Mouse (Mus musculus): Measurements from ENCODE around the gene Colec11. TPM values are rescaled to one million over a fixed set of nuclear protein-coding genes. Genes with fewer than 3 reads are reported as not detected.

Gene Colec11
- polyA plus RNA-seq, 1 experiment from 2014 or later, result 0.56 TPM

- peak overlapping the region; percentile 98 for H3K9ac ChIP-seq (ENCODE audit: low read length)
- 2% methylated on average over 21 of the region's 23 CpGs for WGBS
- H3K4me3 ChIP-seq (ENCODE audit: low read depth, low read length), result peak overlapping the region; percentile 85
- H3K36me3 ChIP-seq (ENCODE audit: control insufficient read depth, insufficient read depth, low read length), result peaks cover 44% of the 10 kb centered on the region
- H3K9me3 ChIP-seq (replicated peaks; ENCODE audit: control insufficient read depth, low read length), result no peaks in the 10 kb centered on the region
- DNase-seq (ENCODE audit: low spot score) (no peak), ATAC-seq (peak; percentile 40; the same call in 1 of the 2 replicates)
- H3K27ac ChIP-seq (ENCODE audit: low read depth, low read length), result peak overlapping the region; percentile 86
- no peaks in the 10 kb centered on the region for H3K27me3 ChIP-seq (replicated peaks; ENCODE audit: control insufficient read depth, insufficient read depth, low read length)
- peak overlapping the region; percentile 79 for H3K4me2 ChIP-seq (ENCODE audit: low read length)
- peaks cover 8% of the 10 kb centered on the region for H3K4me1 ChIP-seq (ENCODE audit: control insufficient read depth, insufficient read depth, low read length)
Measured at GRCm38 (mm10) chr12:28635058-28635534, 11.9 kb upstream of the Colec11 start.

GRCm38 (mm10) chr12:28628436-28628835, 5.3 kb upstream of the Colec11 start:
- H3K4me1 ChIP-seq (ENCODE audit: control insufficient read depth, insufficient read depth, low read length), result no peaks in the 10 kb centered on the region
- H3K27me3 ChIP-seq (replicated peaks; ENCODE audit: control insufficient read depth, insufficient read depth, low read length), result no peaks in the 10 kb centered on the region
- WGBS, result 87% methylated on average over 2 of the region's 2 CpGs
- no peak overlapping the region for H3K9ac ChIP-seq (ENCODE audit: low read length)
- H3K9me3 ChIP-seq (replicated peaks; ENCODE audit: control insufficient read depth, low read length), result no peaks in the 10 kb centered on the region
- peaks cover 56% of the 10 kb centered on the region for H3K36me3 ChIP-seq (ENCODE audit: control insufficient read depth, insufficient read depth, low read length)
- ATAC-seq (no peak), DNase-seq (ENCODE audit: low spot score) (no peak)
- no peak overlapping the region for H3K4me3 ChIP-seq (ENCODE audit: low read depth, low read length)
- no peak overlapping the region for H3K27ac ChIP-seq (ENCODE audit: low read depth, low read length)
- H3K4me2 ChIP-seq (ENCODE audit: low read length), result no peak overlapping the region

DNA sequence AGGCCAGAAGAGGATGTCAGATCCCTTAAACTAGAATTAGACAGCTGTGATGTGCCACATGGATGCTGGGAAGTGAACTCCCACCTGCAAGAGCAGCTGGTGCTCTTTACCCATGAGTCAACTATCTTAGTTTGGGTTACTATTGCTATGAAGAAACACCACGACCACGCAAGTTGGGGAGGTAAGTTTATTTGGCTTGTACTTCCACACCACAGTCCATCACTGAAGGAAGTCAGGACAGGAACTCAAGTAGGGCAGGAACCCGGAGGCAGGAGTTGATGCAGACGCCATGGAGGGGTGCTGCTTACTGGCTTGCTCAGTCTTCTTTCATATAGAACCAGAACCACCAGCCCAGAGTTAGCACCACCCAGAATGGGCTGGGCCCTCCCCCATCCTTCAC, 3.9 kb upstream of the Colec11 start:
- no peak overlapping the region for H3K27ac ChIP-seq (ENCODE audit: low read depth, low read length)
- ATAC-seq (no peak), DNase-seq (ENCODE audit: low spot score) (no peak)
- no peak overlapping the region for H3K4me2 ChIP-seq (ENCODE audit: low read length)
- H3K9ac ChIP-seq (ENCODE audit: low read length), result no peak overlapping the region
- H3K4me3 ChIP-seq (ENCODE audit: low read depth, low read length), result no peak overlapping the region
- 78% methylated on average over 4 of the region's 4 CpGs for WGBS
- peaks cover 3% of the 10 kb centered on the region; the same call in 1 of the 2 replicates for H3K4me1 ChIP-seq (ENCODE audit: control insufficient read depth, insufficient read depth, low read length)
- no peaks in the 10 kb centered on the region for H3K27me3 ChIP-seq (replicated peaks; ENCODE audit: control insufficient read depth, insufficient read depth, low read length)
- H3K36me3 ChIP-seq (ENCODE audit: control insufficient read depth, insufficient read depth, low read length), result peaks cover 42% of the 10 kb centered on the region
- H3K9me3 ChIP-seq (replicated peaks; ENCODE audit: control insufficient read depth, low read length), result no peaks in the 10 kb centered on the region

DNA sequence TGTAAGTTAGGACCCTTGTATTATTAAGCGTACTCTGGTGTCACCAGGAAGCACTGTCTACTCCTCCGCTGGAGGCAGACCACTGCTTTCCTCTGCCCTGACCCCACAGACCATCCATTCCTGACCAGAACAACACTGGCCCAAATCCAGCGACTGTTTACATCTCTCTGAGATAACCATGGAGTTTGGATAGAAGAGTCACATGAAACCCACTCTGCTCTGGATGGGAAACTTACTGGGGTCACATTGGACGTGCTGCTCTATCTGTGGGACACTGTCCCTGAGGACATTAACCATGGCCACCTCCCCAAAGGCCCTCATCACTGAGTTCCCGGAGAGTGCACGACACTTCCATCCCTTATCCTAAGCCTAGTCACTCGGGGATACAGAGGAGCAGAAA, 2.2 kb upstream of the Colec11 start:
- H3K4me1 ChIP-seq (ENCODE audit: control insufficient read depth, insufficient read depth, low read length), result peaks cover 4% of the 10 kb centered on the region; the same call in 1 of the 2 replicates
- no peak overlapping the region for H3K9ac ChIP-seq (ENCODE audit: low read length)
- H3K4me2 ChIP-seq (ENCODE audit: low read length), result no peak overlapping the region
- no peaks in the 10 kb centered on the region for H3K27me3 ChIP-seq (replicated peaks; ENCODE audit: control insufficient read depth, insufficient read depth, low read length)
- H3K27ac ChIP-seq (ENCODE audit: low read depth, low read length), result no peak overlapping the region
- H3K36me3 ChIP-seq (ENCODE audit: control insufficient read depth, insufficient read depth, low read length), result peaks cover 26% of the 10 kb centered on the region
- H3K9me3 ChIP-seq (replicated peaks; ENCODE audit: control insufficient read depth, low read length), result no peaks in the 10 kb centered on the region
- ATAC-seq, result no peak
- no peak overlapping the region for H3K4me3 ChIP-seq (ENCODE audit: low read depth, low read length)
- no peak for DNase-seq (ENCODE audit: low spot score)
- WGBS, result 81% methylated on average over 7 of the region's 7 CpGs

GRCm38 (mm10) chr12:28624251-28624650, 1.1 kb upstream of the Colec11 start:
- ATAC-seq (no peak), DNase-seq (ENCODE audit: low spot score) (no peak)
- H3K36me3 ChIP-seq (ENCODE audit: control insufficient read depth, insufficient read depth, low read length), result peaks cover 14% of the 10 kb centered on the region
- peaks cover 4% of the 10 kb centered on the region; the same call in 1 of the 2 replicates for H3K4me1 ChIP-seq (ENCODE audit: control insufficient read depth, insufficient read depth, low read length)
- no peaks in the 10 kb centered on the region for H3K27me3 ChIP-seq (replicated peaks; ENCODE audit: control insufficient read depth, insufficient read depth, low read length)
- no peak overlapping the region for H3K4me3 ChIP-seq (ENCODE audit: low read depth, low read length)
- H3K9ac ChIP-seq (ENCODE audit: low read length), result no peak overlapping the region
- no peak overlapping the region for H3K4me2 ChIP-seq (ENCODE audit: low read length)
- 88% methylated on average over 2 of the region's 2 CpGs for WGBS
- no peaks in the 10 kb centered on the region for H3K9me3 ChIP-seq (replicated peaks; ENCODE audit: control insufficient read depth, low read length)
- no peak overlapping the region for H3K27ac ChIP-seq (ENCODE audit: low read depth, low read length)

- no peak for ATAC-seq
- Histone ChIP-seq H3K4me3 (ENCODE audit: low read depth, low read length) (no peak overlapping the region), H3K9ac (ENCODE audit: low read length) (no peak overlapping the region), H3K9me3 (replicated peaks; ENCODE audit: control insufficient read depth, low read length) (no peaks in the 10 kb centered on the region), H3K27ac (ENCODE audit: low read depth, low read length) (no peak overlapping the region), H3K4me2 (ENCODE audit: low read length) (no peak overlapping the region), H3K36me3 (ENCODE audit: control insufficient read depth, insufficient read depth, low read length) (no peaks in the 10 kb centered on the region), H3K27me3 (replicated peaks; ENCODE audit: control insufficient read depth, insufficient read depth, low read length) (no peaks in the 10 kb centered on the region), H3K4me1 (ENCODE audit: control insufficient read depth, insufficient read depth, low read length) (peaks cover 4% of the 10 kb centered on the region; the same call in 1 of the 2 replicates)
- DNase-seq (ENCODE audit: low spot score), result no peak
- 80% methylated on average over 1 of the region's 1 CpGs for WGBS
Measured at GRCm38 (mm10) chr12:28622641-28623040, 536 bp downstream of the Colec11 start.

DNA sequence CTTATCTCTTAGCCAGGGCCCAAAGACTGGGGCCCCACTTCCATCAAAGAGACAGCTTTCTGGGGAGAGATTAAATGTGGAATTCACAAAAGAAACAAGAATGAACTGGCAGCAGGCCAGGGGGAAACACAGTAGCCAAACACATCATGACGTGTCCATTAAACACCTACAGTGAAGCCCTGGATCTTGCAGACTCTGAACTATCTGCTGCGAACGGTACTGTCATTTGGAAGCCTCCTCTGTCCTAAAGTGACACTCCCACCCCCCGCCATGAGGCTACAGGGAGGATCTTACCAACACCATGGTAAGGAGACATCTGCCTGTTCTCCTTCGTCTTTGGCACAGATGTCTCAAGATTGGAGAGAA, 1.0 kb downstream of the Colec11 start:
- Histone ChIP-seq H3K9me3 (replicated peaks; ENCODE audit: control insufficient read depth, low read length) (no peaks in the 10 kb centered on the region), H3K27me3 (replicated peaks; ENCODE audit: control insufficient read depth, insufficient read depth, low read length) (no peaks in the 10 kb centered on the region), H3K4me1 (ENCODE audit: control insufficient read depth, insufficient read depth, low read length) (peaks cover 4% of the 10 kb centered on the region; the same call in 1 of the 2 replicates), H3K9ac (ENCODE audit: low read length) (no peak overlapping the region), H3K36me3 (ENCODE audit: control insufficient read depth, insufficient read depth, low read length) (no peaks in the 10 kb centered on the region), H3K27ac (ENCODE audit: low read depth, low read length) (no peak overlapping the region), H3K4me2 (ENCODE audit: low read length) (no peak overlapping the region), H3K4me3 (ENCODE audit: low read depth, low read length) (no peak overlapping the region)
- DNase-seq (ENCODE audit: low spot score) (no peak), ATAC-seq (no peak)
- 54% methylated on average over 5 of the region's 5 CpGs for WGBS

- no peak overlapping the region for H3K4me3 ChIP-seq (ENCODE audit: low read depth, low read length)
- no peak overlapping the region for H3K27ac ChIP-seq (ENCODE audit: low read depth, low read length)
- no peak overlapping the region for H3K9ac ChIP-seq (ENCODE audit: low read length)
- no peak overlapping the region for H3K4me2 ChIP-seq (ENCODE audit: low read length)
- peaks cover 4% of the 10 kb centered on the region; the same call in 1 of the 2 replicates for H3K4me1 ChIP-seq (ENCODE audit: control insufficient read depth, insufficient read depth, low read length)
- no peaks in the 10 kb centered on the region for H3K9me3 ChIP-seq (replicated peaks; ENCODE audit: control insufficient read depth, low read length)
- DNase-seq (ENCODE audit: low spot score) (peak; percentile 23), ATAC-seq (no peak)
- no peaks in the 10 kb centered on the region for H3K36me3 ChIP-seq (ENCODE audit: control insufficient read depth, insufficient read depth, low read length)
- 42% methylated on average over 7 of the region's 7 CpGs for WGBS
- H3K27me3 ChIP-seq (replicated peaks; ENCODE audit: control insufficient read depth, insufficient read depth, low read length), result no peaks in the 10 kb centered on the region
Measured at GRCm38 (mm10) chr12:28621451-28622166, 1.6 kb downstream of the Colec11 start.

- H3K4me3 ChIP-seq (ENCODE audit: low read depth, low read length), result no peak overlapping the region
- WGBS, result 77% methylated on average over 4 of the region's 4 CpGs
- ATAC-seq (no peak), DNase-seq (ENCODE audit: low spot score) (no peak)
- no peaks in the 10 kb centered on the region for H3K27me3 ChIP-seq (replicated peaks; ENCODE audit: control insufficient read depth, insufficient read depth, low read length)
- peaks cover 3% of the 10 kb centered on the region; the same call in 1 of the 2 replicates for H3K4me1 ChIP-seq (ENCODE audit: control insufficient read depth, insufficient read depth, low read length)
- no peaks in the 10 kb centered on the region for H3K36me3 ChIP-seq (ENCODE audit: control insufficient read depth, insufficient read depth, low read length)
- H3K9ac ChIP-seq (ENCODE audit: low read length), result no peak overlapping the region
- H3K9me3 ChIP-seq (replicated peaks; ENCODE audit: control insufficient read depth, low read length), result no peaks in the 10 kb centered on the region
- no peak overlapping the region for H3K4me2 ChIP-seq (ENCODE audit: low read length)
- no peak overlapping the region for H3K27ac ChIP-seq (ENCODE audit: low read depth, low read length)
Measured at GRCm38 (mm10) chr12:28617297-28617696, 5.9 kb downstream of the Colec11 start.

Measured in forebrain, embryonic 14.5 days (tissue).